Comparison of ENCODE assay signal across 7 mouse cellular contexts in the genomic region with DNA sequence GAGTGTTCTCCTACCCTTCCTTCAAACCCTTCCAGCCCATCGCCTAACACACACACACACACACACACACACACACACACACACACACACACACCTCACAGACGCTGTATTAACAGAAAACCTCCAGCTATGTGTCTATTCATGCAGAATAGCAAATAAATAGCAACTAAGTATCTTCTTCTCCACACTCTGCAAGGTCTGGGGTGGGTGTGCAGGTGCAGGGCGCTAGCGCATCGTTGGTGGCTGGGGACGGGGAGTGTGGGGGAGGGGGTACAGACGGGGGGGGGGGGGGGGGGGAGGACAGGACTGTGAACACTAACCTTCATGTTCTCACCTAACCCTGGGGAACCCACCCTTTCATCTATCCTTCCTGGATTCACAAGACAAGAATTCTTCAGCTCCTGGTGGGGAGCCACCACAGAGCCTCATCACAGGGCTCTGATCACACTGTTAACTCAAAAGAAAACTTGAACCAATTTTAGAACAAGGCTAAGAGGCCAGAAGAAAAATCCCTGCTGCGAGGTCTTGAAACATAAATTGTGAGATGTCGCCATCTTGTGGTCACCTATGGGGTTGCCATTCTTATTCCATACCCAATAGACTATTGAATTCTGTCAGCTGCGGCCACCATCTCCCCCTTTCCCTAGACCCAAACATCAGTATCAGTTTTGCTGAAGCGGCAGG.
A peak's percentile ranks its signal among the peaks of the same experiment; 100 is the strongest.
DNase-seq lines count a peak whose midpoint lies in the region; TF ChIP-seq lines count a peak whose summit lies in the region.

No protein-coding gene starts in this region.

- TF ChIP-seq CTCF in brain, embryonic 14.5 days (IDR thresholded peaks at IDR 0.05; ENCODE audit: borderline replicate concordance, extremely low read depth, insufficient read depth, insufficient read length) = peak; percentile 76; the same call in 1 of the 2 replicates

- peak; percentile 38 for DNase-seq in MEL-GATA-1-ER (ENCODE audit: extremely low read depth, low read depth)
- DNase-seq in brain, embryonic 14.5 days (ENCODE audit: low read depth) = peak; percentile 85
- DNase-seq in fibroblast of lung, adult 2 months (ENCODE audit: low read depth) = peak; percentile 21
- peak; percentile 74 for DNase-seq in heart, postnatal 4 days
- DNase-seq in layer of hippocampus, adult 8-10 months (ENCODE audit: low spot score in 2 of 2) = peak; percentile 30 to 82
- DNase-seq in lung, postnatal 36 days = peak; percentile 72
- DNase-seq in right cerebral cortex, postnatal 10 days (ENCODE audit: low spot score in 2 of 2) = peak; percentile 90

- TF ChIP-seq POLR2A in brain, embryonic 14.5 days (IDR thresholded peaks at IDR 0.05; ENCODE audit: borderline replicate concordance, extremely low read depth, insufficient read depth, insufficient read length, poor library complexity, severe bottlenecking) = no peak

Comparison
In these comparisons a context has a peak if more than half of its experiments do, and no peak if none do; other contexts are left out.
1. Peak in every context shown above with its lines: DNase-seq.
2. DNase-seq: peak in every context shown above with its lines; median percentile 90 in right cerebral cortex, postnatal 10 days; 85 in brain, embryonic 14.5 days; 74 in heart, postnatal 4 days; 72 in lung, postnatal 36 days; 56 in layer of hippocampus, adult 8-10 months; 38 in MEL-GATA-1-ER; 21 in fibroblast of lung, adult 2 months.